Mouse (Mus musculus): ENCODE data around the gene Dst.

Dst gene

GRCm38 (mm10) chr1:34102604-34103003, 194.6 kb downstream of the Dst start:
- DNase-seq (ENCODE audit: low spot score) = no peak

GRCm38 (mm10) chr1:34103176-34103575, 195.2 kb downstream of the Dst start:
- DNase-seq (ENCODE audit: low spot score) = no peak

GRCm38 (mm10) chr1:34103713-34104172, 195.7 kb downstream of the Dst start:
- no peak for DNase-seq (ENCODE audit: low spot score)

GRCm38 (mm10) chr1:34104846-34105245, 196.8 kb downstream of the Dst start:
- no peak for DNase-seq (ENCODE audit: low spot score)

- no peak for DNase-seq (ENCODE audit: low spot score)
Observed at GRCm38 (mm10) chr1:34106606-34107005, 198.6 kb downstream of the Dst start.

GRCm38 (mm10) chr1:34107076-34107475, 199.1 kb downstream of the Dst start:
- no peak for DNase-seq (ENCODE audit: low spot score)

GRCm38 (mm10) chr1:34109599-34110210, 201.7 kb downstream of the Dst start:
- DNase-seq (ENCODE audit: low spot score) = no peak

GRCm38 (mm10) chr1:34110862-34111261, 202.8 kb downstream of the Dst start:
- no peak for DNase-seq (ENCODE audit: low spot score)

GRCm38 (mm10) chr1:34111954-34112353, 203.9 kb downstream of the Dst start:
- no peak for DNase-seq (ENCODE audit: low spot score)

GRCm38 (mm10) chr1:34116444-34116843, 208.4 kb downstream of the Dst start:
- no peak for DNase-seq (ENCODE audit: low spot score)

GRCm38 (mm10) chr1:34117056-34117455, 209.0 kb downstream of the Dst start:
- DNase-seq (ENCODE audit: low spot score) = no peak

- no peak for DNase-seq (ENCODE audit: low spot score)
Observed at GRCm38 (mm10) chr1:34117709-34118108, 209.7 kb downstream of the Dst start.

GRCm38 (mm10) chr1:34120066-34120465, 212.0 kb downstream of the Dst start:
- no peak for DNase-seq (ENCODE audit: low spot score)

- no peak for DNase-seq (ENCODE audit: low spot score)
Observed at GRCm38 (mm10) chr1:34120602-34121001, 212.6 kb downstream of the Dst start.

- DNase-seq (ENCODE audit: low spot score) = peak; percentile 84
Observed at GRCm38 (mm10) chr1:34121157-34122015, 213.4 kb downstream of the Dst start.

GRCm38 (mm10) chr1:34122198-34122597, 214.2 kb downstream of the Dst start:
- no peak for DNase-seq (ENCODE audit: low spot score)

- DNase-seq (ENCODE audit: low spot score) = no peak
Observed at GRCm38 (mm10) chr1:34122905-34123304, 214.9 kb downstream of the Dst start.

GRCm38 (mm10) chr1:34123334-34123733, 215.3 kb downstream of the Dst start:
- DNase-seq (ENCODE audit: low spot score) = no peak

GRCm38 (mm10) chr1:34124376-34124775, 216.4 kb downstream of the Dst start:
- no peak for DNase-seq (ENCODE audit: low spot score)

- DNase-seq (ENCODE audit: low spot score) = no peak
Observed at GRCm38 (mm10) chr1:34125148-34125547, 217.1 kb downstream of the Dst start.

GRCm38 (mm10) chr1:34127714-34128474, 219.9 kb downstream of the Dst start:
- peak; percentile 38 for DNase-seq (ENCODE audit: low spot score)

- no peak for DNase-seq (ENCODE audit: low spot score)
Observed at GRCm38 (mm10) chr1:34128796-34129195, 220.8 kb downstream of the Dst start.

- DNase-seq (ENCODE audit: low spot score) = no peak
Observed at GRCm38 (mm10) chr1:34129691-34130090, 221.7 kb downstream of the Dst start.

Measured in urinary bladder, postnatal 14 days (tissue).